Mouse (Mus musculus) hindbrain, postnatal 0 days (tissue): ENCODE results near the gene Tnfrsf17. TPM values are rescaled to one million over a fixed set of nuclear protein-coding genes. Genes with fewer than 3 reads are reported as not detected.

Experiments used
- ATAC-seq: fragments of 200-750 bp; cut with Nextera tagmentation; 2 replicates; pipeline ENCODE4 v1.8.0; 2017; ENCODE audit warnings: mild to moderate bottlenecking, moderate TSS enrichment, moderate library complexity
- DNase-seq: peaks from one replicate; pipeline ENCODE4 v3.0.0-alpha.2; 2015; ENCODE audit warnings: low spot score
- H3K27ac ChIP-seq: fragments of 300-500 bp; sonication (generic); 2 replicates; pipeline ENCODE4 v1.5.1; 2014; ENCODE audit warnings: mild to moderate bottlenecking
- H3K27me3 ChIP-seq: fragments of 300-500 bp; sonication (generic); 2 replicates; pipeline ENCODE4 v1.6.1; 2014; ENCODE audit warnings: low read length, mixed read lengths; ENCODE audit not compliant: insufficient read depth
- H3K36me3 ChIP-seq: fragments of 300-500 bp; sonication (generic); 2 replicates; pipeline ENCODE4 v1.6.1; 2014; ENCODE audit warnings: low read length, mixed read lengths; ENCODE audit not compliant: insufficient read depth
- H3K4me1 ChIP-seq: fragments of 300-500 bp; sonication (generic); 2 replicates; pipeline ENCODE4 v1.6.1; 2014; ENCODE audit warnings: antibody characterized with exemption, low read length, mixed read lengths; ENCODE audit not compliant: insufficient read depth
- H3K4me2 ChIP-seq: fragments of 300-500 bp; sonication (generic); 2 replicates; pipeline ENCODE4 v1.6.1; 2014; ENCODE audit warnings: low read depth, mild to moderate bottlenecking, low read length, moderate library complexity, mixed read lengths
- H3K4me3 ChIP-seq: fragments of 300-500 bp; sonication (generic); 2 replicates; pipeline ENCODE4 v1.5.1; 2014; ENCODE audit warnings: low read length
- H3K9ac ChIP-seq: fragments of 300-500 bp; sonication (generic); replicated peaks from 2 replicates; pipeline ENCODE4 v1.6.1; 2014; ENCODE audit warnings: mild to moderate bottlenecking, low read length, moderate library complexity, mixed read lengths
- H3K9me3 ChIP-seq: fragments of 300-500 bp; sonication (generic); 2 replicates; pipeline ENCODE4 v1.6.1; 2016; ENCODE audit warnings: low read length, mixed read lengths
- CTCF ChIP-seq: IDR thresholded peaks from 2 replicates; pipeline ENCODE4 v1.5.1; 2016; ENCODE audit warnings: antibody characterized with exemption, control low read depth, low read depth
- WGBS: fragments of 180-500 bp; shearing (Covaris S2); extraction: QIAGEN DNeasy Blood & Tissue Kit; methylation state at CpG from one replicate; pipeline ENCODE4 v1.1.7; 2014; 5-methylcytosine and 5-hydroxymethylcytosine counted together
- polyA plus RNA-seq: library from polyadenylated mRNA; unstranded; fragments of >200 nt; fragmentation: Nextera tagmentation; extraction: Ambion mirVana; gene quantifications from 2 replicates; pipeline ENCODE4 v1.2.1, GENCODE M21; 2015
- total RNA-seq: library from RNA; depleted of rRNA; stranded (reverse); fragments of >200 nt; gene quantifications from 2 replicates; pipeline ENCODE4 v1.2.3, GENCODE M21; 2014

Gene Tnfrsf17
- total and polyA plus RNA-seq, 2 experiments from 2014 or later, result 0.42 TPM; not detected in 1

DNA sequence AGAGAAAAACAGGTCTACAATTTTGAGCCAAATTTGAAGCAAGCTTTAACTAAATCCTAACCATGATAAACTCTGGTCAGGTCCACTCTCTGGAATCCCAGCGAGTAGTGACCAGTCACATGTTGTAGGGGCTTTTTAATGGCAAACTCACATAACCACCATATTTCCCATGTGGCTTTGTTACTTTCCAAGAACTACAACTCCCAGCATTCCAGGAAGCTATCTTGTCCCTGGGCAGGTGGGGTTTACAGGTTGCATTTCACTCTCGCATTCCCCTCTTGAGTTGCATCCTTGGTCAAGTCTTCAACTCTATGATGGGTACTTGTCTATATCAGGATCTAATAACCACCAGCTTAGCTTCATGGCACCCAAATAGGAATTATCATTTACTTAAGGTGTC is 8.1 kb upstream of the Tnfrsf17 start:
- ATAC-seq (no peak), DNase-seq (no peak)
- WGBS, result 84% methylated on average over 2 of the region's 2 CpGs
- no peaks in the 10 kb centered on the region for H3K9me3 ChIP-seq
- no peak overlapping the region for H3K4me2 ChIP-seq
- no peak overlapping the region for H3K27ac ChIP-seq
- no peaks in the 10 kb centered on the region for H3K36me3 ChIP-seq
- H3K27me3 ChIP-seq, result no peaks in the 10 kb centered on the region
- no peaks in the 10 kb centered on the region for H3K4me1 ChIP-seq
- H3K4me3 ChIP-seq, result no peak overlapping the region
- no peak overlapping the region for H3K9ac ChIP-seq
- no peak for TF ChIP-seq CTCF

DNA sequence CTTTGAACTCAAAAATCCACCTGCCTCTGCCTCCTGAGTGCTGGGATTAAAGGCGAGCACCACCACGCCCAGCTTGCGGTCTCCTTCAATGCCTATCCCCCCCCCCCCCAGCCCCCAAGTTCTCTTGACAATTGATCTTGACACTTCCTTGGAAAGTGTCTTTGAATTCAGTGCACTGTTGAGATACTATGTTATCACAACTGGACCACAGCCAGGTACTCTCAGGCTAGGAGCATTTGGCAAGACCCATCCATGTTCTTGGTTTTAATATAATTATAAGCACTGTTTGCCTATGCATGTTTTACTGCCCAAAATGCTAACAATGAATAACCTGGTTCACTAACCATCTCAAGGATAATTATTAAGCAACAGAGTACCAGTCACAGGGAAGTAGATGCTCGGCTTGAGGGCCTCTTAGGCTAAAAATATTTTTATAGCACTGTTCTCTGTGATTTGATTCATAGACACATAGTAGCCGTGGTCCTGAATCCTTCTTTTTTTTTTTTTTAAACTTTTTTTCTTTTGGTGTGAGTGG is 2.2 kb downstream of the Tnfrsf17 start:
- no peak for DNase-seq
- no peaks in the 10 kb centered on the region for H3K4me1 ChIP-seq
- H3K9me3 ChIP-seq, result no peaks in the 10 kb centered on the region
- no peak overlapping the region for H3K9ac ChIP-seq
- no peak overlapping the region for H3K4me2 ChIP-seq
- TF ChIP-seq CTCF, result no peak
- WGBS, result 80% methylated on average over 5 of the region's 5 CpGs
- no peak overlapping the region for H3K27ac ChIP-seq
- ATAC-seq, result no peak
- no peak overlapping the region for H3K4me3 ChIP-seq
- H3K27me3 ChIP-seq, result no peaks in the 10 kb centered on the region
- no peaks in the 10 kb centered on the region for H3K36me3 ChIP-seq

DNA sequence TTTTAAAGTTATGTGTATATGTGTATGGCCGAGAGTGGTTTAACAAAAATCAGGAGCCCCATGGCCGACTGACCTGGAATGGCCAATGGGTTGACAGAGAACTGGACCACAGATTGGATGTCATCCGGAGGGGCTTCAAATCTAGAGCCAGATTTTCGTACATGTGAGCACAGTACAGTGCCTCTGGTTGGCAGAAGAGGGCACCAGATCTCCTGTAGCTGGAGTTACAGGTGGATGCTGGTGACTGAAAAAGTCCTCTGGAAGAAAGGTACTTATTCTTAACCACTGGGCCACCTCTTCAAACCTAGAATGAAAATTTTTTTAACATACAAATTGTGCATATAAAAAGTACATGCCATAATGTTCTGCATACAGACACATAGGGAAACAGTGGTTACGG is 3.1 kb downstream of the Tnfrsf17 start:
- Histone ChIP-seq H3K9me3 (no peaks in the 10 kb centered on the region), H3K4me3 (no peak overlapping the region), H3K36me3 (no peaks in the 10 kb centered on the region), H3K4me2 (no peak overlapping the region), H3K9ac (no peak overlapping the region), H3K27ac (no peak overlapping the region), H3K27me3 (no peaks in the 10 kb centered on the region), H3K4me1 (no peaks in the 10 kb centered on the region)
- no peak for ATAC-seq
- 73% methylated on average over 5 of the region's 5 CpGs for WGBS
- DNase-seq, result no peak
- peak; percentile 44 for TF ChIP-seq CTCF

DNA sequence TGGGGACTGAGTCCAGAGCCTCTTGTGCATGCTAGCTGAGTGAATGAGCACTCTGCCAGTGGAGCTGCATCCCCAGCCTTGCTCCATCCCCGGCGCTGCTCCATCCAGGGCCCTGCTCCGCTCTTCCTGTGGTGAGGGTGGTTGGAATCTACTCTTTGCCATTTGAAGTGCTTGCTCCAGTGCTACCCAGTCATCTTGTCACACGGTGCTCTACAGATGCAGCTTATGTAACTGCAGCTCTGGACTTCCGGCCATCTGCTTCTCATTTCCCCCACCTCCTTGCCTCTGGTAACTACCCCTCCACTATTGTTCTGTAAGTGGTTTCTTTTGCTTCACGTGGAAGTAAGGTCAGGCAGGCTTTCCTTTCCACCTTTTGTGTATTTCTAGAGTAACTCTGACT is 3.7 kb downstream of the Tnfrsf17 start:
- Histone ChIP-seq H3K36me3 (no peaks in the 10 kb centered on the region), H3K9ac (no peak overlapping the region), H3K27me3 (no peaks in the 10 kb centered on the region), H3K9me3 (no peaks in the 10 kb centered on the region), H3K4me3 (no peak overlapping the region), H3K4me2 (no peak overlapping the region), H3K27ac (no peak overlapping the region), H3K4me1 (peaks cover 1% of the 10 kb centered on the region)
- no peak for DNase-seq
- no peak for TF ChIP-seq CTCF
- 72% methylated on average over 6 of the region's 6 CpGs for WGBS
- no peak for ATAC-seq

DNA sequence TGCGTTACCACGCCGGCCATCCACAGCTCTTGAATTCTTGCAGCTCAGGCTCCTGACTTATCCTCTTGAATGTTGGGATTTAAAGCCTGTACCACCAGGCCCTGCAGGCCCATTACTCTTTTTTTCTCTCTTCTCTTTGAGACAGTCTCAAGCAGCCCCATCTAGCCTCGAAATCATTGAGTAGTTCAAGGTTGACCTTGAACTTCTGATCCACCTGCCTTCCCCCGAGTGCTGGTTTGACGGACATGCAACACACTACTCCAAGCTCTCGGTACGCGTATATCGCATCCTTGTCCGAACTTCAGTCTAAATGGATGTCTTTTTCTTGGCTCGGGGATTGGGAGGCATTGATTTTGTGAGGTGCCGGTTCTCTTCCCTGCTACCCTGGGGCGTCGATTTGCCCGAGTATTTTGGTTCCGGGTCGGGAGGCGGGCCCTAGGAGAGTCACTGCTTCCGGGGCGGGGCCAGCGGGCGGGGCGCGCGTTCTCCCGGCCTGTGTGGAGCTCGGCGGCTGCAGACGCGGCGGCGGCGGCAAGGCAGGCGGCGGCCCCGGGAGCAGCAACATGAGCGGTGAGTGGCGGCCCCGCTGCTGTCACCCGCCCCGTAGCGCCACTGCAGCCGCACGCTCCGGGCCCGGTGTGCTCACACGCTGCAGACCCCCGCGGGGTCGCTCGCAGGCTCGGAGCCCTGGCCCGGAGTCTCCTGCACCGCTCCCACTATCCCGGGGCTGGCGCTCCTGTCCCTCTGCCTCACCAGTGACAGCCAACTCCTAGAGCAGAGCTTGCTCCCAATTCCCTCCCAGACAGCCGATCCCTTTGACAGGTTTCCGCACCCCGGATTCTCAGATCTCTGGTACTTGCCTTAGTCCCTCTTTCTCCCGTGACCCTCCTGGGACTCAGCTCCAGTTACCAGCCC is 9.1 kb downstream of the Tnfrsf17 start, which contains the start of gene Snx29:
Gene Snx29, plus strand, starts transcription at position 500 of the 915 bp plus-strand sequence.
- Histone ChIP-seq H3K36me3 (no peaks in the 10 kb centered on the region), H3K4me1 (peaks cover 9% of the 10 kb centered on the region), H3K4me3 (peak within 1 kb of the TSS; percentile 86), H3K9me3 (no peaks in the 10 kb centered on the region), H3K9ac (peak within 1 kb of the TSS; percentile 81), H3K27me3 (no peaks in the 10 kb centered on the region), H3K27ac (peak within 1 kb of the TSS; percentile 89), H3K4me2 (peak within 1 kb of the TSS; percentile 95)
- peak; percentile 15; the same call in 1 of the 2 replicates for TF ChIP-seq CTCF
- DNase-seq (peak; percentile 96), ATAC-seq (peak; percentile 99)
- WGBS, result 7% methylated on average over 37 of the region's 61 CpGs

DNA sequence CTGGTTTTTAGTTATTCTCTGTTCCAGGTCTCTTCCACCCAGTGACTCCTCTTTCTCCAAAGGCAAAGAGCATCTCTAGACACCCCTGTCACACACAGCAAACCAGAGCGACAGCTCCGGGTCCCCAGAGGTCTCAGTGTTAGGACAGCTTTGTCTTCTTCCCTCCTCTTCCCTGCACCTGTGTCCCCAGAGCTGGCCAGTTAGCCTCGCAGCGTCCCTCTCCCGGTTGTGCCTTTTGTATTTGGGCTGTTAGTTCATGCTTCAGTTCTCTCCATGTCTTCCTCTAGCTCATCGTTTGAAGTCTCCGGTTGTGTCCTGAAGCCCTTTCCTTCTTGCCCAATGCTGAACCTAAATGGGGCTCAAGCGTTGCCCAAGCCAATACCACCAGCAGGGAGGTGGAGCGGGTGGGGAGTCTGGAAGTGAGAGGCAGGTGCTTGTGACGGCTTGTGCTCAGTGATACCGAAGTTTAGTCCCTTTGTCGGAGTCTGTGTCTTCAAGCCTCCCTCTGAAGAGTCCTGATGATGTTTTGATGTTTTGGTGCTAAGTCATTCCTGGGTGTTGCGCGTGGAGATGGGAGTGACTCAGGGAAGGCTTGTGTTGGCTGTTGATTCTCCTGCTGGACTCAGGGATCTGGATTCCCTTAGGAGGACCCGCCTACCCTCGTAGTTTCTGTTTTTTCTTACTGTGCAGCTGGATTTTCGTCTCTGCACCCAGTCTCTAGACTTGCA is 9.9 kb downstream of the Tnfrsf17 start:
- Histone ChIP-seq H3K4me2 (peak overlapping the region; percentile 95), H3K9ac (peak overlapping the region; percentile 81), H3K27ac (peak overlapping the region; percentile 89), H3K27me3 (no peaks in the 10 kb centered on the region), H3K4me1 (peaks cover 9% of the 10 kb centered on the region), H3K9me3 (no peaks in the 10 kb centered on the region), H3K36me3 (no peaks in the 10 kb centered on the region), H3K4me3 (peak overlapping the region; percentile 86)
- no peak for TF ChIP-seq CTCF
- ATAC-seq (peak; percentile 34), DNase-seq (peak; percentile 11)
- 5% methylated on average over 17 of the region's 17 CpGs for WGBS
